Mouse (Mus musculus): ENCODE measurements at regions not wholly inside any gene's neighbourhood (a gene's known extent, or its start where the extent isn't known, plus 50 kb on each side); places are given as distances from the start of the nearest gene placed in this dataset.
A peak's percentile ranks its signal among the peaks of the same experiment; 100 is the strongest.
"Not testable (repeated sequence)": the region's sequence is repeated elsewhere in the genome, so short reads cannot be mapped to it uniquely, and the experiment has no call there.

- DNase-seq = no peak
These were observed 146.1 kb upstream of the Sfswap start for GRCm38 (mm10) chr5:129354877-129355276.

GRCm38 (mm10) chr5:129361527-129361926 is 139.5 kb upstream of the Sfswap start:
- DNase-seq = peak; percentile 94

- DNase-seq = no peak
These were observed 137.8 kb upstream of the Sfswap start for GRCm38 (mm10) chr5:129363189-129363588.

GRCm38 (mm10) chr5:129365026-129365425 is 136.0 kb upstream of the Sfswap start:
- no peak for DNase-seq

GRCm38 (mm10) chr5:129367266-129367665 is 133.8 kb upstream of the Sfswap start:
- DNase-seq = no peak

GRCm38 (mm10) chr5:129380861-129381260 is 120.2 kb upstream of the Sfswap start:
- DNase-seq = no peak

GRCm38 (mm10) chr5:129384976-129385375 is 116.0 kb upstream of the Sfswap start:
- no peak for DNase-seq

GRCm38 (mm10) chr5:129385965-129386643 is 114.9 kb upstream of the Sfswap start:
- DNase-seq = peak; percentile 62

- not testable (repeated sequence) for DNase-seq
These were observed 114.3 kb upstream of the Sfswap start for GRCm38 (mm10) chr5:129386671-129387070.

- no peak for DNase-seq
These were observed 113.7 kb upstream of the Sfswap start for GRCm38 (mm10) chr5:129387301-129387700.

- DNase-seq = peak; percentile 95
These were observed 110.1 kb upstream of the Sfswap start for GRCm38 (mm10) chr5:129390921-129391371.

GRCm38 (mm10) chr5:129393150-129393549 is 107.9 kb upstream of the Sfswap start:
- peak; percentile 64 for DNase-seq

- DNase-seq = peak; percentile 87
These were observed 107.3 kb upstream of the Sfswap start for GRCm38 (mm10) chr5:129393606-129394255.

- DNase-seq = no peak
These were observed 106.6 kb upstream of the Sfswap start for GRCm38 (mm10) chr5:129394416-129394815.

- DNase-seq = no peak
These were observed 103.7 kb upstream of the Sfswap start for GRCm38 (mm10) chr5:129397311-129397710.

- no peak for DNase-seq
These were observed 94.8 kb upstream of the Sfswap start for GRCm38 (mm10) chr5:129406259-129406658.

GRCm38 (mm10) chr5:129409440-129410004 is 91.5 kb upstream of the Sfswap start:
- peak; percentile 75 for DNase-seq

- DNase-seq = no peak
These were observed 88.9 kb upstream of the Sfswap start for GRCm38 (mm10) chr5:129412161-129412560.

- DNase-seq = no peak
These were observed 85.9 kb upstream of the Sfswap start for GRCm38 (mm10) chr5:129414960-129415706.

- peak; percentile 88 for DNase-seq
These were observed 84.6 kb upstream of the Sfswap start for GRCm38 (mm10) chr5:129416425-129416824.

- DNase-seq = no peak
These were observed 83.5 kb upstream of the Sfswap start for GRCm38 (mm10) chr5:129417516-129417915.

GRCm38 (mm10) chr5:129420981-129421380 is 80.0 kb upstream of the Sfswap start:
- no peak for DNase-seq

GRCm38 (mm10) chr5:129429897-129430296 is 71.1 kb upstream of the Sfswap start:
- no peak for DNase-seq

Measured in cerebellum, adult 9-10 months (tissue).